Mouse (Mus musculus): ENCODE results near the gene Crtap.
"Not testable (repeated sequence)": the region's sequence is repeated elsewhere in the genome, so short reads cannot be mapped to it uniquely, and the experiment has no call there.

Crtap gene

DNA sequence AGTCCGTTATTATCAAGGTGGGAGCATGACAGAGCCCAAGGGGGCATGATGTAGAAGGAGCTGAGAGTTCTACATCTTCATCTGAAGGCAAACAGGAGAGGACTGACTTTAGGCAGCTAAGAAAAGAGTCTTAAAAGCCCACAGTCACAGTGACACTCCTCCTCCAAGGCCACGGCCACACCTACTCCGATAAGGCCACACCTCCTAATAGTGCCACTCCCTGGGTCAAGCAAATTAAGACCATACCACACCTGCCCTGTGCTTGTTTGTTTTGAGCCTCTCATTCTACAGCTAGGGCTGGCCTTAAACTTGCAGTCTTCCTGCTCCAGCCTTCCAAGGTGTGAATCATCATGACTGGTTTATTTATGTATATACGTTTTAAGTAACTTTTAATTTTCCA lies 4.8 kb upstream of the Crtap start:
- no peak for DNase-seq (ENCODE audit: low spot score in 2 of 2)

DNA sequence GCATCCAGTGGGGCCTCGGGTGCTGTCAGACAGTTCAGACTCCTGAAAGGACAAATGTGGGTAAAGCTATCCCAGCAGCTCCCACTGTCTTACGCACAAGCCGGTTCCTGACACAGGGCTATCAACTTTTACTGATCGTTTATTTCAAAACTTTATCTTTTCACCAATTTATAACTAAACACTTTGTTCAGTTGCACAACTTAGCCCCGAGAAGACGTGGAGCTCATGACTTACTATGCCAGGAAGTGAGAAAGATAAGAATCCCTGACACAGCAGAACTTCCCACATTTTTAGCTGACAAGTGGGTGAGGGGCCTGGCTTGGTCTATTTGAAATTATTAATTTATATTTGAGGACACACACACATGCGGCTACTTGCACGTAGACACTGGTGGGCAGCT lies 4.2 kb upstream of the Crtap start:
- DNase-seq (ENCODE audit: low spot score in 2 of 2) = no peak

DNA sequence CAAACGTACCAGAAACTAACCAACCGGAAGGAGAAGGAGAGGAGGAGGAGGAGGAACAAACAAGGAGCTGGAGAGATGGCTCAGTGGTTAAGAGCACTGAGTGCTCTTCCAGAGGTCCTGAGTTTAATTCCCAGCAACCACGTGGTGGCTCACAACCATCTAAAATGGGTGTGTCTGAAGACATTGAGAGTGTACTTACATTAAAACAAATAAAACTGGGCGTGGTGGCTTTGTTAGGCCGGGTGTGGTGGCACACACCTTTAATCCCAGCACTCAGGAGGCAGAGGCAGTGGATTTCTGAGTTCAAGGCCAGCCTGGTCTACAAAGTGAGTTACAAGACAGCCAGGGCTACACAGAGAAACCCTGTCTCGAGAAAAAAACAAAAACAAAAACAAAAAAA lies 3.7 kb upstream of the Crtap start:
- DNase-seq (ENCODE audit: low spot score in 2 of 2) = not testable (repeated sequence)

DNA sequence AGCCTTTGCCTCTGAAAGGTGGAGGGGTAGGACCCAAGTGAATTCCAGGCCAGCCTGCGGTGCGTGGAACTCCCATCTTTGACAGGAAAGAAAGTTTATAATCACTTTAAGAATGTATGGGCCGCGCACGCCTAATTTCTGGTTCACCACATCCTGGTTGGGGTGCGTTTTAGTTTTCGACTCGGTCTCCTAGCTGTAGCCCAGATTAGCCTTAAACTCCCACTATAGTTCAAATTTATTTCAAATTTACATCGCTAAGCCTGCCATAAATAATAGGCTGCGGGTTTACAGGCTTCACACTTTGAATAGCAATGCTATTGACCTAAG lies 237 bp upstream of the Crtap start:
- DNase-seq (ENCODE audit: low spot score in 2 of 2) = no peak

DNA sequence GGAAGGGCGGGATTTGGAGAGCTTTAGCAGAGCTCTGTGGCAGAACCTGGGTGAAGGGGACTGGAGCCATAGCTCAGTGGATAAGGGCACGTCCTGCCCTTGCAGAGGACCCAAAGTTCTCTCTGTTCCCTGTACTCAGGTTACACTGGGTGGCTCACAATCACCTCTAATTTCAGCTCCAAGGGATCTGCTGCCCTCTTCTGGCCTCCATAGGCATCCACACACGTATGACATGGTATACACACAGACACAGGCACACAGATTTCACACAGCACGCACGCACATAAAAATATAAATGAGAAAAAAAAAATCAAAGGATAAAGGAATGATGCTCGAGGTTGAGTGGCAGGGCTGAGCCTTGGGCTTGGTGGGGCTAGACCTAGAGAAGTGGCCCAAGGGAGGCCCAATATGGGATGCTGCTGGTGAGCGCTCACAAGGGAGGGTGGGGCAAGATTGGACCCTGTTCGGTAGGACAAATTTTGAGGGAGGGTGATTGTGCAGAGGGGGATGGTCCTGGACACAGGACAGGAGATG lies 1.0 kb downstream of the Crtap start:
- no peak for DNase-seq (ENCODE audit: low spot score in 2 of 2)

DNA sequence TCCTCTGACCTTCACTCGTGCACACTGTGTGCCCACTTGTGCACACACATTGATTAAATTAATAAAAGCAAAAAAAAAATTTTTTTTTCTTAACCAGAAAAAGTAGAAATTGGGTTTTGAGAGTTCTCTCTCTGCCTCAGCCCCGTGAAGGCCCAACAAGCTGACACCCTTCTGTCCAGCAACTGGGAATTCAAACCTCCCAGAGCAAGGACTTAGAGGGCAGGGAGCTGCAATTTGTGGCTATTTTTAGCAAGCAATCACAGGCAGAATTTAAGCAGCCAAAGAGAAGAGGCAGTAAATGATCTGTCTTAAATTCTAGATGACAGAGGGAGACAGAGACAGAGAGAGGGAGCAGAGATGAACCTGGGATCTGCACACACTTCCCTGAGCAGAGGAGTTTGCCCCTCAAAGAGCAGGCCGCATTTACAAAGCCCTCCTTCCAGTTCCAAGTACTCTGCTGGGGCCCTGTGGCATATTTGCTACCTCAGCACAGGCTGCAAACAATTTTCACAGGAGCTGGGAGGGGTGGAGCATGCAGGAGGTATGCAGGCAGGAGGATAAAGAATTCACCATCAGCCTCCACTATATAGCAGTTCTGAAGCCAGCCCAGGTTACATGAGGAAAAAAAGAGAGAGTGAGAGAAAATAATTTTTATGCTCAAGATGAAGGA lies 1.6 kb downstream of the Crtap start:
- DNase-seq (ENCODE audit: low spot score in 2 of 2) = no peak

DNA sequence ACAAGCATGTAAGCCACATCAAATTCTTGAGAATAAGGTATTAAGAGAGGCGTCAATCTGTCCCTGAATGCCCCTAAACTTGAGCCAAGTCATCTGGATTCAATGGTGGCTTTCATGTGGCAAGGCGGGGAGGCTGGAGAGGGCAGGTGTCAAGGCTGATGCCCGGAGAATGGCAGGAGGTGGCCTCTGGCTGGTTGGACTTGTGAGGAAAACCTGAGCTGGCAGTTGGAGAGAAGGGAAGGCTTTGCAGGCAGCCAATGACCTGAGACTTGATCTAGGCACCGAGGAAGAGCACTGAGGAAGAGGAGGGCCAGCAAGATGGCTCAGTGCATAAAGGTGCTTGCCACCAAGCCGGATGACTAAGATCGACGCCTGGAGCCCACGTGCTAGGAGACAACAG lies 2.2 kb downstream of the Crtap start:
- DNase-seq (ENCODE audit: low spot score in 2 of 2) = no peak

DNA sequence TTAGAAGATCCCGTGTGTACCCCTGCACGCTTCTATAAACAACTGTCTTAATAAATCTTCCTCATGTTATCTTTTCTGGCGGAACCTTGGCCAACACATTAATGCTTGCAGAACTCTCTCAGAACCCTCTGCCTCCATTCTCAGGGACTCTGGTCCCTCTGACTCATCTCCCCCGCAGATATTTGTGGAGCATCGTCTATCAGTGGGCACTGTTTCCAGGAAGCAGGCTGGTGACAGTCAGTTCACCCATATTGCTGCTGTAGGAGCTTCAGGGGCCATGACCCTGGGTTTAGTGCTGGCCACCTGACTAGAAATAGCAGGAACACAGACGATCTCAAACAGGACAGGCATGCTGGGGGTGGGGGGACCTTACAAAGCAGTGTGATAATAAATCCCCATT lies 3.4 kb downstream of the Crtap start:
- DNase-seq (ENCODE audit: low spot score in 2 of 2) = no peak

DNA sequence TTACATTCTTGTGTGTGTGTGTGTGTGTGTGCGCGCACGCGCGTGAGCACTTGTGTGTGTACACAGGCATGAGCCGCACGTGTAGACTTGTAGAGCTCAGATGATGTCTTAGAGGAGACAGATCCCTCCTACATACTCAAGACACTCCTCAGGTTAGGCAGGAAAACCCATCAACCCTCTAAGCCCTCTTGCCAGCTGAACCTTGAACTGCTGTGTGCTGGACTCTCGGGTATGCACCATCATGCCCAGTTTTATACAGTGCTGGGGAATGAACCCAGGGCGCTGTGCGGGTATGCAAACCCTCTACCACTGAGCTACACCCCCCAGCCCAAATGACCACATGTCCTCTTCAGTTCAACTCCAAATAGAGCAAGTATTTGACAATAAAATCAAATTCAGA lies 5.3 kb downstream of the Crtap start:
- no peak for DNase-seq (ENCODE audit: low spot score in 2 of 2)

DNA sequence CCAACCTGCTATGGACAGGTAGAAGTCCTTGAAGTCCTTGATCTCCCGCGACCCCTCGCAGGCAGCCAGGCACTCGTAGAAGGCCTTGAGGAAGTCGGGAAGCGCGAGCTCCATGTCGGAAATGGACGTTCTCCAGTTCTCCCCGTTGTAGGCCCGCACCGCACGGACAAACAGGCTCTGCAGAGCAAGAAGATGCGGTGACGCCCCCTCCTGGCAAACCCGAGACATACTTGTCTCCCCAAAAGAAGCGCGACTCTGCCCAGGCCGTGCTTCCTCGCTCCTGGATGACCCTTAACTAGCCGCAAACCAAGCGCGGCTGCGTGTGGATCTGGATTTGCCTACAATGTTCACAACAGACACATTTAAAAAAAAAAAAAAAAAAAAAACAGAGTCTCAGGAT lies 5.8 kb downstream of the Crtap start:
- no peak for DNase-seq (ENCODE audit: low spot score in 2 of 2)

DNA sequence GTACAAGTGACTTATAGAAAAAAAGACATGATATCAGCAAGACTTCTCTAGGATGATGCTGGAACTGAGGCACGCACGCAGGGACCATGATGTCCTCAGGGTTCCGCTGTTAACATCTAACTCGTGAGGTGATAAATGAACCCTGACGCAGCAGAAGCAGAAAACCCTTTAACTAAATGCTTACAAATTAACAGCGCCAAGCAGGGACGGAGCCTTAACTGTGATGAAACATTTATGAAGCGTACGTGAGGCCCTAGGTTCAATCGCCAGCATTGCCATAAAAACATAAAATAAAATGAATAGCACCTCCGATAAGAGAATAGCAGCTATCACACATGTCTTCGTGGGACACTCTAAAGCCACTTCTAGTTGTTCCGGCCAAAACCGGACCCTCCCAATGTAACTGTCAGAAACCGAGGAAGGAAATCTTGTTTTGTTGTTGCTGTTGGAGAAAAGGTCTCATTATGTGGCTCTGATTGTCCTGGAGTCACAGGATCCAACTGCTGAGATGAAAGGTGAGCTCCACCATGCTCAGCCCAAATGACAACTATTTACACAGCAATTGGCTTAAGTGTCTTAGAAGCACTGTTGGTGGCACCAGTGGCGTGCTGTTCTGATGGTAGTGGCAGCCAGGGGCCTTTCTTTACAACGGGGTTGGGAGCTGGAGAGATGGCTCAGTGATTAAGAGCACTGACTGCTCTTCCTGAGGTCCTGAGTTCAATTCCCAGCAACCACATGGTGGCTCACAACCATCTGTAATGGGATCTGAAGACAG lies 7.4 kb downstream of the Crtap start:
- DNase-seq (ENCODE audit: low spot score in 2 of 2) = no peak

DNA sequence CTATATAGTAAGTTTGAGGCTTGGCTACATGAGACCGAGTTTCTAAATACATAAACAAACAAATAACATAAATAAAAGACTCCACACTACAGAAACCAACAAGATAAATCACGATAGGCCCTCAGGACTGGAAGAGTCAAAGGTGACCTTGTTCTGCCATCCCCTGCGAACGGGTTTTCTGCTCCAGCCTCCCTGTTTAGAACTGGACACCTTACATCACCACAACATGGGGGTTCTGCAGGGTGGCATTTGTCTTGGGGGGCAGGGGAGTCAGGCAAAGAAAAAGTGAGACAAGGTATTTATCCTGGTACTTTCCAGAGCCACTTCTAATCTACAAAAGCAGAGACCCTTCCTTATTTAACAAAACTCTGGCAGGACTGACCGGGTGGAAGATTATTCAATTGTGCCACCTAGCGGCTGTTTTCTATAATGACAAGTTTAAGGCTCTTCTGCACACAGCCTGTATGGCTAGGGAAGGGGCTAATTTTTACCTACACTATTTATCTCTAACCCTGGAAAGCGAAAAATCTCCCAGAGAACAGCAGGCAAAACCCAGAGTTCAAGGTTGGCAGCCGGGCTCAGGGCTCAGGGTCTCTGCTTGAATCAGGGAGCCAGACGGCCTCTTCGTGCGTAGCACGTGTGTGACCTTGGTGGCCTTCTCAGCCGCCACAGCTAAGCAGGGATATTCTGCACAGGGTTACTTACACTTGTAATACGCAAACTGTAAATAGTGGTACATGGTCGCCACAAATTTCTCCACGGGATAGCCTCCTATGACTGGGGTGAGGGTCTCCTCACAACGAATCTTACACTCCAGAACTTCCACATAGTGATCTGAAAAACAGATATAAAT lies 9.4 kb downstream of the Crtap start:
- peak in 1 of 2 experiments; percentile 55 for DNase-seq (ENCODE audit: low spot score in 2 of 2)

DNA sequence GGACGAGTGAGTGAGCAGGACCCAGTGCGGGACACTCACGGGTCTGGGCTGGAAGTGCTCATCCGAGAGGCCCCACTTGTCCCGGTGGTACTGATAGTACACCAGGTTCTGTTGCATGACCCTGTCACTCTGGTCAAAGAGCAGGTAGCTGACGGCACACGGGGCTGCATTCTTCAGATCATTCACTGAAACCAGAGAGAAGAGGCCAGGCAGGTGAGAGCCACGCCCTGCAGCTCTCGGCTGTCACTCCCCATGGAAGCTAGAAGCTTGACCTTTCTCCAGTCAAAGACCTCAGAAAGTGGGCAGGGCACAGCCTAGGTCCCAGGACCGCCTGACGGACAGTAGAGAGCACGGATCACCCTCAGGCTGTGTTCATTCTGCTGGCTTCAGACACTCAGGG lies 10.6 kb downstream of the Crtap start:
- DNase-seq (ENCODE audit: low spot score in 2 of 2) = no peak

DNA sequence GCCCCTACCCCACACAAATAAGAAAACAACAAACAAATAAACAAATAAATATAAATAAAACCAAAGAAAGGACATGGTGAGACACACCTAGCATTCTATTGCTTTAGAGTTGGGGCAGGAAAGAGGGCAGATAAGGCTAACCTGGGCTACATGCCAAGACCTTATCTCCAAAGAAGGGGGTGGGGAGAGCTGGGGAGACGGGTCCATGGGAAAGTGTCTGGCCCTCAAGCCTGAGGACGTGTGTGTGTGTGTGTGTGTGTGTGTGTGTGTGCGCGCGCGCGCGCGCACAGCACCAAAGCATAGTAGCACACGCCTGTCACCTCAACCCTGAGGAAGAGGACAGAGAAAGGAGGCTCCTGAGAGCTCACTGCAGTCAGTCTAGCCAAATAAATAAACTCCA lies 13.3 kb downstream of the Crtap start:
- DNase-seq (ENCODE audit: low spot score in 2 of 2) = no peak

DNA sequence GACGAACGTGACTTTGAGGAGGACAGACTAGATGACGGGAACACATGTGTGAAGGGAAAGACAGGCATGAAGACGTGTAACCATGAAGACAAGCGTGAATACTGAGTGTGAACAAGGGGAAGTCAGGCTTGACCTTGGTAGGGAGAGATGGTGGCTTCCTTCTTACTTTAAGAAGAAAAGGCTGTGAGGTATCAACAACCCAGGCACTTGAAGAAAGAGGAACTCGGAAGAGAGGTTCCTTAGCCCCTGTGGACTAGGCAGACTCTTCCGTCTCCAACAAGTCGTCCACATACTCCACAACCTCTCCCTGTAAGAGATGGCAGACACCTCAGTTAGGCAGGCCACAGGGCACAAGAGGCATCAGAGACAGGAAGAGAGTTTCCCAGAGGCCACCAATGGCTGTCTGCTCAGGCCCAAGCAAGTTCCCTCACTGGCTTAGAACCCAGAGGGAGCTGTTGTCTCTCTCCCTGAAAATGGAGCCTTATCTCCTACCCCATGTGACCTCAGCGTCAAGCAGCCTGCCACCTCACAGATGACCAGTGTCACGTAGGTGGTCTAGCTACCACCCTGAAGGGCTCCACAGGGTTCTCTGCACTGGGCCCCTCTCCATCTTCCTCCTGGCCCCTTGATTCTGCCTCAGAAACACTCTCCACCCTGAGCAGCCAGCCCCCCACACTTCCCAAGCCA lies 15.1 kb downstream of the Crtap start:
- no peak for DNase-seq (ENCODE audit: low spot score in 2 of 2)

DNA sequence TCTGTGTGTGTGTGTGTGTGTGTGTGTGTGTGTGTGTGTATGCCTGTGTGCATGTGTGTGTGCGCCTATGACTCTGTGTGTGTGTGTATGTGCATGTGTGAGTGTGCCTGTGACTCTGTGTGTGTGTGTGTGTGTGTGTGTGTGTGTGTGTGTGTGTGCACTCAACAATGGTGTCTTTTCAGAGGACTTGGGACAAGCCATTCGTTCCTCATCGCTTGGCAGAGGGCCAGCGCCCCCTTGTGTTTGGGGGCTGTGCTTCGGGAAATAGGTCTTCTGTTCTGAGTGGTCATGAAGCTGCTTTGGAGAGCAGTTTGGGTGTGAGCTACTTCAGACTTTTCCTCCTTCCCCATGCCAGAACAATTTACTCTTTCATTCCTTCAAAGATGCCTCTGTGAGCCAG lies 18.8 kb downstream of the Crtap start:
- not testable (repeated sequence) for DNase-seq (ENCODE audit: low spot score in 2 of 2)

DNA sequence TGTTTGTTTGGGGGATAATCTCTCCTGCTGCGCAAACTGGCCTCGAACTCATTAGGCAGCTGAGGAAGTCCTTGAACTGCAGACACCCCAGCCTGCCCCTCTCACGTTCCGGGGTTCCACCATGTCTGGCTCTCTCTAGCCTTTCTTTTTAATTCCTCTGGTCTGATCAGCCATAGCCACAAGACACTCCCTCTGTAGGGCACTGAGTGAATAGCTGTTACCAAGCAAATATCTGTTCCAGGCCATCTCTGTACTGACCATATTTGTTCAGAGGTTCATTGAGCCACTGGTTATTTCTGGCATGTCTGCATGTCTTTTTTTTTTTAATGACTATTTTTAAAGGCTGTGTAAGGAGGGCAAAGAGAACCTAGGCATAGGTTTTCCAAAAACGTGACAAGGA lies 21.1 kb downstream of the Crtap start:
- not testable (repeated sequence) for DNase-seq (ENCODE audit: low spot score in 2 of 2)

DNA sequence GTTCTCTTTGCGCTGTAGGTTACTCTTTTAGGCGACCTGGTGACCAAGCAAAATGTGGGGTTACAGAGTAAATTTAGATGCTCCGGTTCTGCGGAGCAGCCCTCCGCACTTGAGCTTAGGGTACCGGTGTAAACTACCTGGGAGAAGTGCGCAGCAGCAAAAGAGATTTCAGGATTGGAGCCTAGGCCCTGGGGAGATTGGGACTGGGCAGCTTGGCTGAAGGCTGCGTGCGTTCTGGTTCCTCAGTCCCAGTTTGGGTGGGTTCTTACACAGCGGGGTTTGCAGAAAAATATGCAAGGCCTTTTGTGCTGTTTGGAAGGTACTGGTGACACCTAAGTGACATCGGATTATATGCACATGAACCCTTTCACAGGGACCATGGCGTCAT lies 22.0 kb downstream of the Crtap start:
- DNase-seq (ENCODE audit: low spot score in 2 of 2) = no peak

DNA sequence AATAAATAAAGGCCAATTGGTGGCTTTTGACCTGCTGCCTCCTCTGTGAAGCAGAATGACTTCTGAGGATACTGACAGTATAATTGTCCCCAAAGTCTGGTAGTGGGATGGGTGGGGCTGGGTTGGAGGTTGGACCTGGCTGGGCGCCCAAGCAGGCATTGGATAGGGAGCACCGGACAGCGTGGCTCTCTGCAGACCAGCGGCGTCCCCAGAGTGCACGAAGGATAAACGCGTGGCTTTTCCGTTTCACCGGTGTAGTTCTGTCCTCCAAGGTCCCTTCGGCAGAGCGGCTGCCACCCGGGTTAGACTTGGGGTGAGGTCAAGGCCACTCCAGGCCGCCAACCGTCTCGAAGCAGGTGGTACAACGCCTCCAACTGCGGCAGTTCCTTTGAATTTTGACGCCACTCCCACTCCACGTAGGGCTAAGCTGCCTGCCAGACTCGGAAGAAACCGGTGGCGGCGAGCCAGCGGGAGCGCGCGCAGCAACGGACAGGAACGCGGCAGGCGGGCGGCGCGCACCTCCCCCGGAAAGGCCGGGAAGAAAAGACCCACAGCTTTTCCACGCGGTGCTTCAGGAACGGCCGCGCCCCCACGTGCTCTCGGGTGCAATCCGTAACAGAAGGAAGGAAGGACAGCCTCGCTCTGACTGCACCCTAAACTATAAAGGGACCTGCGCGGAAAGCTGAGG lies 22.5 kb downstream of the Crtap start:
- DNase-seq (ENCODE audit: low spot score in 2 of 2) = peak; percentile 76 to 83

DNA sequence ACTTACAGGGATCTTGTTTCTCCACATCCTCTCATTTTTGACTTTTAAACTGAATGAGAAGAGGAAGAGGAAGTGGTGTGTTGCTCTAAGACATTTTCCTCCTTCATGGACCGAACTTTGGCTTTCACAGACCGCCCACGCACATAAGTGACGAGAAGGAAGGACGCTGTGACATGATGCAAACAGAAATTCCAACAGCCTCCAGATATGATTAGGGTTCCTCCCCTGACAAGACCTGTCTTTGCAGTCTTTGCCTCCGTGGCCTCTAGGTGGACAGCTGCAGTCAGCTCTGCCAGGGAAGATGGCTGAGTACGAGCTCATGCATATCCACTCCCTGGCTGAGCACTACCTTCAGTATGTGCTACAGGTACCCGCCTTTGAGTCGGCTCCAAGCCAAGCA lies 60.6 kb downstream of the Crtap start, which contains the start of gene Bcl2a1c:
Bcl2a1c (plus strand) TSS at position 281 of the 400 bp plus-strand sequence.
- not testable (repeated sequence) for DNase-seq (ENCODE audit: low spot score in 2 of 2)

DNA sequence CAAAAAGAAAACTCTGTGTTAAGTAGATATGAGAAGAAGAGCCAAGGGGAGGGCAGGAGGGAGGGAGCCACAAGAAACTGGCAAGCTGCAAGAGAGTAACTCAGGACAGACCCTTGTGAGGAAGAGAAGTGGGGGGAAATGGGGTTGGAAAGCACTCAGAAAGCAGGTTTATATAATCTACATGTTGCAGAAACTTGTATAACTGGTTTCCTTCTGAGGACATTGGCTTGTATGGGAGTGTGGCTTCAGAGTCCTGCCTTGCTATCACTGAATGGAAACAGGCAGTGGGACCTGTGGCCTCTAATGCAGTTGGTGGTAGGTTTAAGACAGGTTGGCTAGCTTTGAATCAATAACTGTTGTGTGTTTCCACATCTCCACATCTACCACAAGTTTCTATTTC lies 62.1 kb downstream of the Crtap start:
- DNase-seq (ENCODE audit: low spot score in 2 of 2) = not testable (repeated sequence)
